Mouse (Mus musculus) forebrain, embryonic 16.5 days (tissue): Measurements from ENCODE around the gene Serp1. TPM values are rescaled to one million over a fixed set of nuclear protein-coding genes. Genes with fewer than 3 reads are reported as not detected.

Source experiments
- ATAC-seq: fragments of 200-750 bp; cut with Nextera tagmentation; 2 replicates; pipeline ENCODE4 v1.8.0; 2017; ENCODE audit warnings: mild to moderate bottlenecking, moderate library complexity
- H3K27ac ChIP-seq: fragments of 300-500 bp; sonication (generic); 2 replicates; pipeline ENCODE4 v1.5.1; 2014; ENCODE audit warnings: low read length, control low read depth
- H3K27me3 ChIP-seq: fragments of 300-500 bp; sonication (generic); replicated peaks from 2 replicates; pipeline ENCODE4 v1.6.1; 2014; ENCODE audit warnings: low read length; ENCODE audit not compliant: control insufficient read depth, insufficient read depth
- H3K36me3 ChIP-seq: fragments of 300-500 bp; sonication (generic); 2 replicates; pipeline ENCODE4 v1.6.1; 2014; ENCODE audit not compliant: control insufficient read depth, insufficient read depth
- H3K4me1 ChIP-seq: fragments of 300-500 bp; sonication (generic); replicated peaks from 2 replicates; pipeline ENCODE4 v1.6.1; 2014; ENCODE audit warnings: low read length; ENCODE audit not compliant: control insufficient read depth, insufficient read depth
- H3K4me2 ChIP-seq: fragments of 300-500 bp; sonication (generic); 2 replicates; pipeline ENCODE4 v1.6.1; 2014; ENCODE audit warnings: mild to moderate bottlenecking, low read length, control low read depth
- H3K4me3 ChIP-seq: fragments of 300-500 bp; sonication (generic); replicated peaks from 2 replicates; pipeline ENCODE4 v1.5.1; 2014; ENCODE audit warnings: mild to moderate bottlenecking, low read length, control low read depth
- H3K9ac ChIP-seq: fragments of 300-500 bp; sonication (generic); replicated peaks from 2 replicates; pipeline ENCODE4 v1.6.1; 2014; ENCODE audit warnings: low read depth, low read length, control low read depth
- H3K9me3 ChIP-seq: fragments of 300-500 bp; sonication (generic); 2 replicates; pipeline ENCODE4 v1.6.1; 2016; ENCODE audit warnings: low read length; ENCODE audit not compliant: control insufficient read depth
- WGBS: fragments of 180-500 bp; shearing (Covaris S2); extraction: QIAGEN DNeasy Blood & Tissue Kit; methylation state at CpG from one replicate; pipeline ENCODE4 v1.1.7; 2014; 5-methylcytosine and 5-hydroxymethylcytosine counted together
- polyA plus RNA-seq: library from polyadenylated mRNA; unstranded; fragments of >200 nt; fragmentation: Nextera tagmentation; extraction: Ambion mirVana; gene quantifications from 2 replicates; pipeline ENCODE4 v1.2.1, GENCODE M21; 2015

The Serp1 gene
- polyA plus RNA-seq, 1 experiment from 2014 or later: 77.2 TPM

DNA sequence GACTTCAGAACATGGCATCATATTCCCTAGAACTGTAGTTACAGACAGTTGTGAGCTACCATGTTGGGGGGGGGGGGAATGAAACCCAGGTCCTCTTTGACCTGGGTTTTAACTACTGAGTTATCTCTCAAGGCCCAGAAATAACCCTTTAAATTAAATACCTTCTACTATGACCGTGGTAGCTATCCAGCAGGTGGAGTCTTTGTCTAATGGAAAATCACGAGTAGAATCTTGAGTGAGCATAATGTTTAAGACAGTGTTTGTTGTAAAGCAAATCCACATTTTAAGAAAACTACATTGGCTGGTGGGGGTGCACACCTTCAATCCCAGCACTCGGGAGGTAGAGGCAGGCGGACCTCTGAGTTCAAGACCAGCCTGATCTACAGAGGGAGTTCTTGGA lies 12.2 kb downstream of the Serp1 start:
- no peak overlapping the region for H3K4me3 ChIP-seq
- no peaks in the 10 kb centered on the region for H3K36me3 ChIP-seq
- no peak overlapping the region for H3K27ac ChIP-seq
- no peak overlapping the region for H3K9ac ChIP-seq
- no peak overlapping the region for H3K4me2 ChIP-seq
- H3K9me3 ChIP-seq: no peaks in the 10 kb centered on the region
- WGBS: 88% methylated on average over 4 of the region's 4 CpGs
- no peaks in the 10 kb centered on the region for H3K4me1 ChIP-seq
- no peaks in the 10 kb centered on the region for H3K27me3 ChIP-seq
- no peak for ATAC-seq

DNA sequence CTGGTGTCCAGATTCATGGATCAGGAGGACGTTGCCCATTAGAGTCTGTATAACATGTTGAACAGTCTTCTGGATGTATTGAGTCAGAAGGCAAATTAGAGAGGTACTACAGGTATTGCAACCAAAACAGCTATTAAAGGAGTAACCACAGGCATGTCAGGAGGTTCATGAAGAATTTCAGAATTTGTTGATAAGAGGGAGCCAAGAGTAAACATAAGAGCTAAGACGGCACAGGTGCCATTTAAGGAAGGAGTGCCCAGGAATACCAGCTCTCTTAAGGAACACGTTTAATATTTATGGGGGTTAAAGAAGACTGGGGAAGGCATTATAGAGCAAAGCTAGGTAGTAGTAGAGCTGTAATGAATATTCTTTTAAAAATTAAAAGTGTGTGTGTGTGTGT lies 13.0 kb downstream of the Serp1 start:
- H3K4me1 ChIP-seq: no peaks in the 10 kb centered on the region
- ATAC-seq: no peak
- no peaks in the 10 kb centered on the region for H3K9me3 ChIP-seq
- H3K27ac ChIP-seq: no peak overlapping the region
- H3K27me3 ChIP-seq: no peaks in the 10 kb centered on the region
- H3K9ac ChIP-seq: no peak overlapping the region
- H3K36me3 ChIP-seq: no peaks in the 10 kb centered on the region
- H3K4me3 ChIP-seq: no peak overlapping the region
- WGBS: 89% methylated on average over 3 of the region's 3 CpGs
- no peak overlapping the region for H3K4me2 ChIP-seq

DNA sequence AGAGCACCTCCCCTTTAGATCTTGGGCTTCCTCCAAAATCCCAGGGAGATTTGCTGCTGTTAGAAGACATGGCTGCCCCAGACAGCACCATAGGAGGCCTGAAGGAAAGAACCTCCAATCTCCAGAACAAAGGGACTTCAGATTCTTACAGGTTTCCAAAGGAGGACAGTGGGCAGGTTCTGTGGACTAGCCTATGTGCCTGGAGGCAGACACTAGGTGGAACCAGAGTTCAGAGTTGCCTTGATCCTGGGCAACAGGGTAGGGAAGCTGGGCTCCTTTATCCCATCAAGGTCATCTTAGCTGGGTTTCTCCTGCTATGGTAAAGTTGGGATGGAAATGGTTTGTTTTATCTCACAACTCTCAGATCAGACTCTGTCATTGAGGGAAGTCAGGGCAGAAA lies 14.1 kb downstream of the Serp1 start:
- Histone ChIP-seq H3K4me2 (no peak overlapping the region), H3K9me3 (no peaks in the 10 kb centered on the region), H3K27me3 (no peaks in the 10 kb centered on the region), H3K4me3 (no peak overlapping the region), H3K27ac (no peak overlapping the region), H3K9ac (no peak overlapping the region), H3K36me3 (no peaks in the 10 kb centered on the region), H3K4me1 (no peaks in the 10 kb centered on the region)
- ATAC-seq: no peak

DNA sequence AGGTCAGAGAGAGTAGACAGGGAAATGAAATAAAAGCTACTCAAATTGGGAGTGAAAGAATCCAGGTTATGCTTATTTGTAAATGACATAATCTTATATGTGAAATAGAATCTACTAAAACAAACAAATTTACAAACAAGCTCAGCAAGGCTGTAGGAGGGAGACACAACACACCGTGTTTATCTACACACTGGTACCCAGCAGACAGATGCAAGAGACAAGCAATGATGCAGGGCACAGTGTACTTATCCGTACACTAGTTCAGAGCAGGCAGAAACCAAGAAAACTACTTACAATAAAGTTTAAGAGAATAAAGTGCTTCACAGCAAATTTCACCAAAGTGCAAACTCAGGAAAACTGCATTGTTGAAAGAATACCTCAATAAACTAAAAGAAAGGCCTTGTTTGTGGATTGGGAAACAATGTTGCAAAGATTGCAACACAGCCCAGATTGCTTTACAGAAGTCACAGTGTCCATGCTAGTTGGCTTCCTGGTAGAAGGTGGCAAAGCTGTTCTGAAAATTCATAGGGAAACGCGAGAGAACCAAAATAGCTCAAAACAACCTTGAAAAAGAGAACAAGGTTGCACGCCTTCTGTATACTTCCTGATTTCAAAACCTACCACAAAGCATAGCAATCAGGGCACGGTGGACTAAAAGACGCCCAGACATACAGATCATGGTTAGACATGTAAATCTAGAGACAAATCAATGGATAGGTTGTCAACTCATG lies 17.5 kb downstream of the Serp1 start:
- H3K4me2 ChIP-seq: no peak overlapping the region
- H3K4me1 ChIP-seq: no peaks in the 10 kb centered on the region
- no peak for ATAC-seq
- H3K4me3 ChIP-seq: no peak overlapping the region
- WGBS: 92% methylated on average over 7 of the region's 7 CpGs
- H3K27ac ChIP-seq: no peak overlapping the region
- H3K27me3 ChIP-seq: no peaks in the 10 kb centered on the region
- no peaks in the 10 kb centered on the region for H3K36me3 ChIP-seq
- H3K9ac ChIP-seq: no peak overlapping the region
- no peaks in the 10 kb centered on the region for H3K9me3 ChIP-seq

DNA sequence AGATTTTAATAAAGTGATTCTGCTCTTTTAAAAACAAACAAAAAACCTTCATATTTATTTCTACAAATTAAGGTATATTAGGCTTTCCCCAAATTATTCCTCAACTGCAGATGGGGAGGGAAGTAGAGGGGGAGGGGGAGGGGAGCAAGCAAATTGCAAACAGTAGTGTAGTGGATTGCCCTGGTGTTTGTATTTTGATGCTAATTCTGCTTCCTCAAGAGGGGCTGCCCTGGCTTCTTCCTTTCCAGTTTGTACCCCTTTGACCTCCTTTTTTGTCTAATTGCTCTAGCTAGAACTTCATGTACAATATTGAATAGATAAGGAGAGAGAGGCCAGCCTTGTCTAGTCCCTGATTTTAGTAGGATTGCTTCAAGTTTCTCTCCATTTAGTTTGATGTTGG lies 21.0 kb downstream of the Serp1 start:
- no peaks in the 10 kb centered on the region for H3K36me3 ChIP-seq
- no peak overlapping the region for H3K4me3 ChIP-seq
- H3K27ac ChIP-seq: no peak overlapping the region
- H3K4me1 ChIP-seq: no peaks in the 10 kb centered on the region
- no peaks in the 10 kb centered on the region for H3K9me3 ChIP-seq
- no peak overlapping the region for H3K4me2 ChIP-seq
- no peak for ATAC-seq
- H3K9ac ChIP-seq: no peak overlapping the region
- no peaks in the 10 kb centered on the region for H3K27me3 ChIP-seq

GRCm38 (mm10) chr3:58503720-58504333 lies 21.9 kb downstream of the Serp1 start:
- no peaks in the 10 kb centered on the region for H3K36me3 ChIP-seq
- 43% methylated on average over 3 of the region's 3 CpGs for WGBS
- no peak overlapping the region for H3K27ac ChIP-seq
- H3K27me3 ChIP-seq: no peaks in the 10 kb centered on the region
- no peaks in the 10 kb centered on the region for H3K9me3 ChIP-seq
- no peak for ATAC-seq
- H3K4me2 ChIP-seq: no peak overlapping the region
- no peak overlapping the region for H3K4me3 ChIP-seq
- H3K4me1 ChIP-seq: no peaks in the 10 kb centered on the region
- no peak overlapping the region for H3K9ac ChIP-seq

DNA sequence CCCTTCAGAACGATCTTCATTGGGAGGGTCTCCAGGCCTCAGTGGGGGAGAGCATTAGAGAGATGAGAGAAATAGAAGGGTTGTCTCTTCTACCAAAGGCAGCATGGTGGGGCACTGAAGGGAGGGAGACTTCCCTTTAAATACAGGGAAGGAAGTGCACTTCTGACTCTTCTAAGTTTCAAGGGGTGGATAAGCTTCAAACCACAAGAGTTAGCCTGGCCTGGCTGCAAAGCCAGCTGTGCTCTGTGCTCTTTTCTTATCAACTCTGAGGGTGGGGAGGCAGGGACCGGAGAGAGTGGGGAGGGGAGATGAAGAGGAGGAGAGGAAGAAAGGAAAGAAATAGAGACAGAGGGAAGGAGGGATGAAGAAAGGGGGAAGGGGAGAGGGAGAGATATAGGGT lies 23.7 kb downstream of the Serp1 start:
- Histone ChIP-seq H3K36me3 (no peaks in the 10 kb centered on the region), H3K9me3 (no peaks in the 10 kb centered on the region)
- WGBS: 60% methylated on average over 2 of the region's 2 CpGs

GRCm38 (mm10) chr3:58493621-58494020 lies 32.1 kb downstream of the Serp1 start:
- no peak overlapping the region for H3K27ac ChIP-seq
- no peaks in the 10 kb centered on the region for H3K27me3 ChIP-seq
- H3K9me3 ChIP-seq: no peaks in the 10 kb centered on the region
- WGBS: 88% methylated on average over 4 of the region's 4 CpGs
- H3K9ac ChIP-seq: no peak overlapping the region
- no peak for ATAC-seq
- no peaks in the 10 kb centered on the region for H3K4me1 ChIP-seq
- H3K4me3 ChIP-seq: no peak overlapping the region
- H3K4me2 ChIP-seq: no peak overlapping the region
- H3K36me3 ChIP-seq: no peaks in the 10 kb centered on the region

More for the DNA sequence above, 23.7 kb downstream of the Serp1 start:
- no peak for ATAC-seq
- Histone ChIP-seq H3K4me1 (no peaks in the 10 kb centered on the region), H3K27me3 (no peaks in the 10 kb centered on the region), H3K4me3 (no peak overlapping the region), H3K9ac (no peak overlapping the region), H3K27ac (no peak overlapping the region), H3K4me2 (no peak overlapping the region)

DNA sequence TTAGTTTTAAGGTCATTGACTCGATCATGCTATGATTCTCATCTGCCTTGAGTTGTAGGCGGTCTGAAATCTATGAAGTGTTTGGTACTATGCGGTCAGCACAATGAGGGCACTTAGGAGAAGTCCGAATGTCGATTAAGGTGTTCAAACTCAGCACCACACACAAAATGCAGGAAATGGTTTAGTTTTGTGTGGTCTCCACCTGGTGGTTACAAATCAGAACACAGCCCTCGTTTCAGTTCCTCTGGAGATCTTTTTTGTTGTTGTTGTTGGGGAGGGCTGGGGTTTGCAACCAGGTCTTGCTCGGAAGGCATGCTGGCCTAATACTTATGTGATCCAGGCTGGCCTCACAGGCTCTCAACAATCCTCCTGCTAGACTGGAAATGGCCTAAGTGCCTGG lies 34.9 kb downstream of the Serp1 start:
- H3K9me3 ChIP-seq: peaks cover 3% of the 10 kb centered on the region; the same call in 1 of the 2 replicates
- no peak overlapping the region for H3K9ac ChIP-seq
- WGBS: 75% methylated on average over 7 of the region's 7 CpGs
- no peaks in the 10 kb centered on the region for H3K27me3 ChIP-seq
- ATAC-seq: no peak
- no peaks in the 10 kb centered on the region for H3K36me3 ChIP-seq
- H3K4me3 ChIP-seq: no peak overlapping the region
- no peak overlapping the region for H3K4me2 ChIP-seq
- H3K4me1 ChIP-seq: no peaks in the 10 kb centered on the region
- no peak overlapping the region for H3K27ac ChIP-seq
